Mouse (Mus musculus) monocyte, adult 5-6 weeks (primary cell): ENCODE results near the gene Gm10273. TPM values are rescaled to one million over a fixed set of nuclear protein-coding genes. Genes with fewer than 3 reads are reported as not detected.
"Not testable (repeated sequence)": the region's sequence is repeated elsewhere in the genome, so short reads cannot be mapped to it uniquely, and the experiment has no call there.

Experiments used
- ATAC-seq: fragments of 153-309, 156-312 bp; replicated peaks from 2 replicates; pipeline ENCODE4 v1.8.0; 2017; ENCODE audit warnings: mild to moderate bottlenecking; ENCODE audit not compliant: low TSS enrichment, insufficient number of reproducible peaks, severe bottlenecking, poor library complexity, low FRiP score
- total RNA-seq: library from RNA; stranded (forward); fragments of 200-1000, 200-491, 200-594 nt; gene quantifications from 3 replicates; pipeline ENCODE4 v1.2.3, GENCODE M21; 2017

Gene Gm10273
- 19.9 to 76.6 TPM (median 34.6 TPM) in 3 replicates for total RNA-seq

DNA sequence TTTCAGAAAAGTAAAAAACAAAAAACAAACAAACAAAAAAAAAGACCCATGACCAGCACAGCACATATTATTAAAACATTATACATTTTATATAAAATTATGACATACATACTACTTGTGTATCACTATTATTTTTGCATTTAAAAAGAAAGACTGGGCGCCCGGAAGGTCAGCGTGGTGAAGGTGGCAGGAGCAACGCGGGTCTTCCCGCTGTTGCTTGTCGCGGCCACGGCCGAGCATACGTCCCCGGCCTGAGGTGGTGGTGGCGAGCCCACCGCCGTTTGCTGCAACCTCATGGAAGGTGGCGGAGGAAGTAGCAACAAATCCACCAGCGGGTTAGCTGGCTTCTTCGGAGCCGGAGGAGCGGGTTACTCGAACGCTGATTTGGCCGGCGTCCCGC lies at the start of gene Gm10273:
Gene Gm10273, plus strand, starts transcription at position 172 of the 400 bp plus-strand sequence.
- not testable (repeated sequence) for ATAC-seq

DNA sequence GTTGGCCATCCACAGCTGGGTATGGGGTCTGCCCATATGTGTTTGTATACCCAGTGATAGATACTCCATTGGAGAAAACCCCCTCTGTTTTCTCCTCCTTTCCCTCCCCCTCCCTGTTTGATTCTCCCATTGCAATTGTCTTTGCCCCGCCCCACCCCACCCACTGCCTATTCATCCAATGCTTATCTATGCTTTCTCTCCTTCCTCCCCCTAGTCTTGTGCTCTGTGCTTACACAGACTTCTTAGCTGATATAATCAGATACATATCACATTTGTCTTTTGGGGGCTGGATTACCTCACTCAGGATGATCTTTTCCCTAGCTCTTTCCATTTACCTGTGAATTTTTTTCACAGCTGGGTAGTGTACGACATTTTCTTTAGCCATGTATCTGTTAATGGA lies 48.9 kb upstream of the Gm10273 start:
- ATAC-seq, result no peak

DNA sequence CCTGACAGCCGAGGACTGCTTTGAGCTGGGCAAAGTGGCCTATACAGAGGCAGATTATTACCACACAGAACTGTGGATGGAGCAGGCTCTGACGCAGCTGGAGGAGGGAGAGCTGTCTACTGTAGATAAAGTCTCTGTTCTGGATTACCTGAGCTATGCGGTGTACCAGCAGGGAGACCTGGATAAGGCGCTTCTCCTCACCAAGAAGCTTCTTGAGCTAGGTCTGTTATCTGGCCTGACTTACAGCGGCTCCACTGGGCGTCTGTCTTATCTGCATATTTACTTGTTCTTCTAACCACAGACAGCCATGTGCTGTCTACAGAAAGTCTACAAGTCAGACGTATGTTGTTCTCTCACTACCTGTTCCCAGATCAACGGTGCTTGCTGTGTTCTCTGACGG lies 47.2 kb upstream of the Gm10273 start:
- ATAC-seq, result no peak

DNA sequence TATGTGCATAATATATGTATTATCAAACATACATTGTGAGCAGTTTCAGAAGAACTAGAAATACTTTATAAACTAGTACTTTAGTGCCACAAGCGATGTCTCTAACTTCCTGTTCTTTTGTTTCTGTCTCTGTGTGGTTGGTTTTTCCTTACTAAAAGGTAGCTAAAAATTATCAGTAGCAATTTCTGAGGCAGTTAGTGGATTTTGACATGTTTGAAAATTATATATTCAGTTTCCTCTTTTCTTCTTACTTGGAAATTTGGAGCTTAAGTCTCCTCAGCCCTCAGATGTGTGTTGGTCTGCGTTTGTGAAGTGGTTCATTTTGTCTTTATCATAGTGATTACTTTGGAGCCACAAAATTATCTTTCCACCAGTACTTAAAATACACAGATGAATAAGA lies 45.9 kb upstream of the Gm10273 start:
- no peak for ATAC-seq

DNA sequence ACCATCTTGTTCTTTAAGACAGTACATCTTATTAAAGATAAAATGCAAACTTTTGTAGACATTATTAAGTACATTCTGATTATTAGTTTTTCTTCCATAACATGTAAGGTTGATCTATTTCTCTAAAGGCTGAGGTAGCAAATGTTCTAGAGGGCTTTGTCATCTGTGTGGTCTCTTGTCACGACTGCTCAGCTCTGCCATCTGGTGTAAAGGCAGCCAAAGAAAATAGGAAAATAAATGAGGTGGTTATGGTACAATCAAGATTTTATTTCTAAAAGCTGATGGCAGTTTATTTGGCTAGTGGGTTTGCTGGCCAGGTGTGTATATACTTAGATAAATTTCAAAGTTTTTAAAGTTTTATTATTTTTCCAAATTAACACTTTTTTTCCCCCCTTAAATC lies 42.4 kb upstream of the Gm10273 start:
- ATAC-seq, result no peak

DNA sequence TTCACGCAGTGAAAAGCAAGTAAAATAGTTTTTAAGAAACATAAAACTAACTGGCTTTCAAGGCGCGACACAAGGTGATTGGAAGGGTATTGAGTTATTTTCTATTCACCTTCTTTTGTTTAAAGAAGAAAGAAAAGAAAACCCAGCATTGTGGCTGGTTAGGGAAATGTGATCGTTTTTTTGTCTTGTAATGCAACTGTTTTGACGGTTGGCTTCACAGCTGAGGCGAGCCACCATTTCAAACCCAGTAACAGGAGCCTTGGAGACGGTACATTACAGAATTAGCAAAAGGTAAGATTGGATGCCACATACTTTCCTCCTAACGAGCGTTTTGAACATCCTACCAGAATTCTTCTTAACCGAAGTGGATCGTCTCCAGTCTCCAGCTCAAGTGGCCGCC lies 41.3 kb upstream of the Gm10273 start:
- no peak for ATAC-seq

DNA sequence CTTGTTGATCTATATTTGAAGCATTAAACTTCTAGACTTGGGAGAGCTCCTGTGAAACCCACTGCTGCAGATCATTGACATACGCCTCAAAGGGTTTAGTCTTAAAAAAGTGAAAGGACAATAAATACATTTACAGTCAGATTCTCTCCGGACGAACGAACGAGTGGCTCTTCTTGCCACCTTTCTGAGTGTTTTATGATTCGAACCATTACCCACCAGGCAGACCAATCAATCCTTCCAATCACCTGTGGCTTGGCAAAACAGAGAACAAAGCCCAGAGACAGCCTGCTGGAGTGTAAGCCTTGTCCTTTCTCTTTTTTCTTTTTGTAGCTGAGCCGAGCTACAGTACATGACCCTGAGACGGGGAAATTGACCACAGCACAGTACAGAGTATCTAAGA lies 40.4 kb upstream of the Gm10273 start:
- ATAC-seq, result no peak

DNA sequence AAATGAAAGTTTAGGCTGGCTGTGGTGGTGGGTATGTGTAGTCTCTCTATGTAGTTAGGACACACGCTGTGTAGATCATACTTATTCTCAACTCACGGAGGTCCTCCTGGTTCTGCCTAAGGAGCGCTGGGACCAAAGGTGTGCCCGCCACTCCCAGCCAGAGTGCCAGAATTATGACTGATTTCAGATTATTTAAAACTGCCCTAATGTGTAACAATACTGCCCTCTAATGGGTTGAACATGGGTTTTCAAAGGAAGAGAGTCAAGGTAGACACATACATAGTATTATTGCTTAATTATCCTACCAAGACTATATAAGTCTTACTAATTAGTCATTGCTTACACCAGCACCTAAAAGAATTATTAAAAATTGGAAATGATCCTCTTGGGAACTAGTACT lies 36.7 kb upstream of the Gm10273 start:
- ATAC-seq, result no peak

DNA sequence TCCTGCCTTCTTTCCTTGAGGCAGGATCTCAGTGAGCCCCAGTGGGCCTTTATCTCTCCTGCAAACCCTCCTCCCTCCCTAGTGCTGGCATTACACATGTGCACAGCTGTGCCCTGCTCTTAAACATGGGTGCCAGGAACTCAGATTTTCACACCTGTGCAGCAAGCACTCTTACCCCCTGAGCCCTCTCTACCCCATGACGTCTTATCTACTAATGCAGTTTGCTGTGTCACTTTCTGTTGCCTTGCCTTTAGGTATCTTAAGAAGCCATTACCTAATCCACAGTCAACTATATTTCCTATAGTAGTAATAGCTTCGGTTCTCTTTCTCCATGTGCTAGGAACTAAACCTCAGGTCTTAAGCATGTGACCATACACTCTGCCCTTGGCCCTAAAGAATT lies 32.2 kb upstream of the Gm10273 start:
- no peak for ATAC-seq

DNA sequence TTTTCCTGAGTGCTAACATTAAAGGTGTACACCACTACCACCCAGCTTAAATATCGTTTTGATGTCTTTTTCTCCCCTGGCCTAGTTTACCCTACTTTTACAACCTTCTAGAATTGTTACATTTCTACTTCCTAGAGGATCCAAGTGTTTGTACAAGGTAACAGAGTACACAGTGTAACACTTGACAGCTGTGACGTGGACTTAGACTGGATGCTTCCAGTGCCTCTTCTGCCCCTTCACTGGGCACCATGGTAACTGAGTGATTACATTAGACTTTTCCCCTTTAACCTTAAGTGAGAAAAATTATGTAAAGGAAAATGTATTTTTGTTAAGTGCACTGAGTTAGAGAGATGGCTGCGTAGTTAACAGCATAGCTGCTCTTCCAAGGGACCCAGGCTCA lies 30.9 kb upstream of the Gm10273 start:
- ATAC-seq, result no peak

DNA sequence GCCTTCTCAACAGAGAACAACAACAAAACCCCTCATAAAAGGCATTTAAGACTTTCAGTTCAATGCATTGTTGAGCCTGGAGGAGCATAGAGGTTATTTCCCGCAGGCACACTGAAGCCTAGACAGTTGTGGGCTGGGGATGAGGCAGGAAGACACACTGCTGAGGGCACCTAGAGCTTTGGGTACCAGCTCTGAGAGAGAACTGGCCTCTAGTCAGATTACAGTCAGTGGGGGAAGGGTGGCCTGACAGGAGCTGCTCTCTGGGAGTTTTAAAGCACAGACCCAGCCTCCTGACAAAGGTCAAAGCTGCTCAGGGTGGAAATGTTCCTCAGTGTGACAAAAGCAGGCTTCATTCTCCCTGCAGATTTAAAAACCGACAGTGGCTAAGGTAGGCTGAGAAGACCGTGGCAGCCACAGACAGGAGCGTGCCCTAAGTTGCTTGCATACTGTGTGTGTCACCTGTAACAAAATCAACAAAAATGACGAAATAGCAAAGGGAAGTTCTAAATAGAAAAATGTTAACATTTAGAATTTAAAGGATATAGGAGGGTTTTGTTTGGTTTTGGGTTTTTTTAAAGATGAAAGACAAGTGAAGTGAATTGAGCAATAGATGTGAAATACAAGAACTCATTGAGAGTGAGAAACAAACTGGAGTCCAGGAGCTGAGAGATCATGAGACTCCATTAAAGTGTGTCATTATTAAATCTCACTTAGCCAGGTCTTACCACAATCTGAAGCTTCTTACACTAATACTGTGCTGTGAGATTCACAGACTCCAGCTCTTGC lies 29.4 kb upstream of the Gm10273 start:
- no peak for ATAC-seq

DNA sequence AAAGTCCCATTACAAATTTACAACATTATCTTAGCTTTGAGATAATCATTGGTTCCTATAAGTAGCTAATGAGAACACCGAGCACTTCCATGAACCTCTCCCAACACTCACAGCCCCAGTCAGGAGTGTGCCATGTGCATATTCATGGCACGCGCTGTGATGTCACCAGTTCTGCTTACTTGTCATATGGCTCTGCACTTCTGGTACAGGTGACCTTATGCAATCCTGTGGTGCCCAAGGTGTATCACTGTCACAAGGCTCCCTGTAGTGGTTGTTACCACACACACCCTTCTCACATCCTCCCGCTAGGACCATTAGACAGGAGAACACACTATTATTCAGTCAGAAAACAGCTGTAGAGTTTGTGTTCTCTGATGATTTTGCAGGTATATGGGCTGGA lies 28.7 kb upstream of the Gm10273 start:
- ATAC-seq, result no peak

DNA sequence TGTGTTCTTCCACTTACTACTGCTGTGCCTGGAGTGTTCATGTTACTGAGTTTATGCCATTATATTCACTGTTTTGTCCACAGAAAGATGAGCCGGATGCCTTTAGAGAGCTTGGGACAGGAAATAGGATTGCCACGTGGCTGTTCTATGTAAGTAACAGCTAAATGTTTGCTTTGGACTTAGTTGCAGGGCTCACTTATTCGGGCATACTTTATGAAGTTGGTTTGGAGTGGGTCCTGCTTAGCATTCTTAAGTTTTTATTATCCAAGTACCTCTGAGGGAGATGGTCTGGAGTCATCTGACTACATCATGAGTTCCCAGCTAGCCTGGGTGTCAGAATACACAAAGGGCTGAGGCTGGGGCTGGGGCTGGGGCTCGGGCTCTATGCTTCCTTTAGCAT lies 28.2 kb upstream of the Gm10273 start:
- ATAC-seq, result no peak

DNA sequence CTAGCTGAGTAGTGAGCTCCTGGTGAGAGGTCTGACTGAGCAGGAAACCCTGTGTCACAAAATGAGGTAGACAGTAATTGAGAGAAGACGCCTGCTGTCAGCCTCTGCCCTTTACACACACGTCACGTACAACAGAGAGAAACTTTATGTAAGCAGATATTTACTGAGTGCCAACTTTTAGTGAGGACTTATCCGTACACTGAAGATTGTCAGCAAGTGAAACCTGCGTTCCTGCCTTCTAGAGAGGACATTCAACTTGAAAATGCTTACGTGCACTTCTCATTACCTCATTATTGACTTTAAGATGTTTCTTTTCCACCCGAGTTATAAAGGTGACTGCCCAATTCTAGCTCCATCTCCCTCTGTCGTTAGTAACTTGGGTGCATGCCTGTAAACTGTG lies 26.7 kb upstream of the Gm10273 start:
- ATAC-seq, result no peak

DNA sequence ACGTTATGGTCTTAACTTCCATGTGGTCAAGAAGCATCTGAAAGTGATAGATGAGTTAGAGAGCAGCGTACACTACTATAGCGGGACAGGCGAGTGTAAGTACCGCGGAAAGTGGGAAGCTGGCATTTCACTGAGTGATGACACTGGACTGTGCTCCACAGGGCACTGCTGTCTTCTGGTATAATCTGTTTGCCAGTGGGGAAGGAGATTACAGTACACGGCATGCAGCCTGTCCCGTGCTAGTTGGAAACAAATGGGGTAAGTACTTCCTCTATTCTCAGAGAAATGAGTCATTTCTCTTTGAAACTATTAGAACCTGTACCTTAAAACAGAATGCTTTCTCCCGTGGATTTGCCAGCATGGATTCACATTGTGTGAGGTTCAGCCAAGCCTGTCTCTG lies 26.0 kb upstream of the Gm10273 start:
- no peak for ATAC-seq

DNA sequence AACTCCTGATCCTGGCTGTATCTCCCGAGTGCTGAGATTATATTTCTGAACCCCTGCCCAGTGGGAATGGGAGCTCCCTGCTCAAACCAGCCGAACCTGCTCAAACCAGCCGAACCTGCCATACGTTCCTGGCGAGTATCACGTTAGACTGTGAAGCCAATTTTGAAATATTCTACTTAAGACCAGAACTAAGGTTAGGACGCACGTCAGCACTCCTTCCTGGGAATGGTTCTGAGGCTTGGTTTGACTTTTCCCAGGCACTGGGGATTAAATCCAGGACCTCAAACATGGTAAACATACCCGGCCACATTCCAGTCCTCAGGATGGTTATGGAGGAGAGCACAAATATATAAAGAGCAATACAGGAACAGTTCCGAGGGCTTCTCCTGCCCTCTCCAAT lies 17.5 kb upstream of the Gm10273 start:
- no peak for ATAC-seq

DNA sequence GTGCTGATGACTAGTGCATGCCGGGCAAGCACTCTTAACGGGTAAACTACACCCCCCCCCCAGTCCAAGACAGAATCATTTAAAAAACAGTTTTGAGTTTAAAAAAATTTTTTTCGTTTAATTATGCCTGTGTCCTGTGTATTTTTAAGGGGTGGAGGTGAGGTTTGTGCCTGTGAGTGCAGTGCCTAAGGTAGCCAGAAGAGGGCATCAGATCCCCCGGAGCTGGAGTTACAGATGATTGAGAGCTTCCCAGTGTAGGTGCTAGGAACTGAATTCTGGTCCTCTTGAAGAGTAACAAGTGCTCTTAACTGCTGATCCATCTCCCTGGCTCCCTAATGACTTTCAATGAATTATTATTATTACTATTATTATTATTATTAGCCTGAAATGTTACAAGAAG lies 16.7 kb upstream of the Gm10273 start:
- no peak for ATAC-seq

DNA sequence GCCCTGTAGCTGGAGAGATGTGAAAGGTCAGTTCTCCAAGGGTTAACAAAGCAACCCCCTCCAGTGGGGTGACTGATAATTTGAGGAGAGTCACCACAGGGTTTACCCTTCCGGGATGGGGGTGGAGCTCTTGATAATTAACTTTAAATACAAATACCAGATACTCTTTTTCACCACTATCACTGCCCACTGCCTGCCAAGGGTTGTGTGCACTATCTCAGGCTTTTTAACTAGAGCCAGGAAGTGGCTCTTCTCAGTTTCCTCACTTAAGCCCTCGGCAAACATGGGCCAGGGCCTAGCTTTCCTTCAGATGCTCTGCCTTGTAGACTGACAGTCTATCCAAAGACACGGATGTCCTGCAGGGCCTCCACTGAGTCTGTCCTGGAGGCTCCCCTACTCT lies 15.5 kb upstream of the Gm10273 start:
- ATAC-seq, result no peak

DNA sequence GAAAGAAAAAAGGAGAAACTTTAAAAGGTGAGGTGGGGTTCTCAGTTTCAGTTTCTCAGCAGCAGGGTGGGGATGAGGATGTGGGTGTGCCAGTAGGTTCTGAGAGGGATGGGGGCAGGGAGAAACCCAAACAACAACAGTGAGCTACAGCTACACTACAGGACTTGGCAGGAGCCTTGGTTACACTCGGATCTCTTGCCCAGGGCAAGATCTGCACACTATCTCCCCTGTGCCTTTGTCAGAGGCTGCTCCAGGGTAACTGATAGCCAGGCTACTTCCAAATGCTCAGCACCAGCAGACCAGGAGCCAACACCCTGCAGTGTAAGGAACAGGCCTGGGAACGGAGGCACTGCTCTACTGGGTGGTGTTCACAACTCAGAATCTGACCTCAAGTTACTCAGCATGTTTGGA lies 15.0 kb upstream of the Gm10273 start:
- no peak for ATAC-seq

DNA sequence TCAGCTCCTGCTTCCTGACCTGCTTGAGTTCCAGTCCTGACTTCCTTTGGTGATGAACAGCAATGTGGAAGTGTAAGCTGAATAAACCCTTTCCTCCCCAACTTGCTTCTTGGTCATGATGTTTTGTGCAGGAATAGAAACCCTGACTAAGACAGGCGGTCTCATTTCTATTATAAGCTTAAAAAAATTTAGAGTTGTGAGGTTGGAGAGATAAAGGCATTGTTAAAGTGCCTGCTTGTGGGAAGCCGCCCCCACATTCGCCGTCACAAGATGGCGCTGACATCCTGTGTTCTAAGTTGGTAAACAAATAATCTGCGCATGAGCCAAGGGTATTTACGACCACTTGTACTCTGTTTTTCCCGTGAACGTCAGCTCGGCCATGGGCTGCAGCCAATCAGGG lies 13.9 kb upstream of the Gm10273 start:
- not testable (repeated sequence) for ATAC-seq

DNA sequence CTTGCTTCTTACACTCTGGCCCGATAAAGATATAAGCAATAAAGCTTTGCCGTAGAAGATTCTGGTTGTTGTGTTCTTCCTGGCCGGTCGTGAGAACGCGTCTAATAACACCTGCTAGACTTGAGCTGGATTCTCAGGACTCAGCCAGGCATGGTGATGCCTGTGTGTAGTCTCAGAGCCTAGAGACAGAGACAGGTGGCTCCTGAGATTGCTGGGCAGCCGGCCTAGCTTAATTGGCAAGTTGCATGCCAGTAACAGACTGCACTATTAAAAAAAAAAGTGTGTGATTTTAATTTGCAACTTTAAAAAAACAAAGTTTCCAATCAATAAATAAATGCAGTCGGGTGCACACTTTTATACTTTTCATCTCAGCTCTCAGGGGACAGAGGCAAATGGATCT lies 8.5 kb upstream of the Gm10273 start:
- ATAC-seq, result no peak
